Comparison of ENCODE assay signal across 14 mouse cellular contexts in genomic region chr13:56699370-56699769, GRCm38 (mm10). TPM values are rescaled to one million over a fixed set of nuclear protein-coding genes. Genes with fewer than 3 reads are reported as not detected.
DNase-seq lines count a peak whose midpoint lies in the region; ATAC-seq and TF ChIP-seq lines count a peak whose summit lies in the region.
"Had no signal": no experiment of that assay in that cellular context is flagged by ENCODE, and none has a peak within 500 bp of the region (broad histone marks: within the 10 kb centered on the region; RNA-seq: fewer than 3 reads in every experiment).

No protein-coding gene starts in this region.

- H3K4me1 ChIP-seq in forebrain, embryonic 12.5 days = peaks cover 40% of the 10 kb centered on the region
- peaks cover 18% of the 10 kb centered on the region for H3K4me1 ChIP-seq in forebrain, embryonic 14.5 days (ENCODE audit: control insufficient read depth, insufficient read depth, low read length)
- peaks cover 9% of the 10 kb centered on the region for H3K4me1 ChIP-seq in bone marrow macrophage, adult 2 months (ENCODE audit: control insufficient read depth, insufficient read depth, low read length)

- no peaks in the 10 kb centered on the region for H3K9me3 ChIP-seq in forebrain, embryonic 12.5 days
- H3K9me3 ChIP-seq in forebrain, embryonic 14.5 days (replicated peaks; ENCODE audit: control insufficient read depth, low read length) = no peaks in the 10 kb centered on the region

- H3K4me3 ChIP-seq in forebrain, embryonic 12.5 days (replicated peaks) = no peak overlapping the region
- H3K4me3 ChIP-seq in forebrain, embryonic 14.5 days (ENCODE audit: low read depth, low read length) = no peak overlapping the region
- no peak overlapping the region for H3K4me3 ChIP-seq in layer of hippocampus, adult 2 months
- H3K4me3 ChIP-seq in bone marrow macrophage, adult 2 months (ENCODE audit: insufficient read depth, low read length) = no peak overlapping the region

- 87% methylated on average over 2 of the region's 2 CpGs for WGBS in forebrain, embryonic 12.5 days
- 95% methylated on average over 2 of the region's 2 CpGs for WGBS in forebrain, embryonic 14.5 days

- H3K9ac ChIP-seq in forebrain, embryonic 12.5 days = no peak overlapping the region
- H3K9ac ChIP-seq in forebrain, embryonic 14.5 days (ENCODE audit: low read length) = no peak overlapping the region

- TF ChIP-seq CTCF in layer of hippocampus, adult 2 months (conservative IDR thresholded peaks at IDR 0.05) = peak; percentile 57
- peak; percentile 24; the same call in 1 of the 2 replicates for TF ChIP-seq CTCF in bone marrow macrophage, adult 2 months (IDR thresholded peaks at IDR 0.05; ENCODE audit: low read depth, low read length)

- H3K36me3 ChIP-seq in forebrain, embryonic 12.5 days (replicated peaks) = no peaks in the 10 kb centered on the region
- no peaks in the 10 kb centered on the region for H3K36me3 ChIP-seq in forebrain, embryonic 14.5 days (ENCODE audit: control insufficient read depth, insufficient read depth, low read length)

- no peak for TF ChIP-seq POLR2A in bone marrow macrophage, adult 2 months (IDR thresholded peaks at IDR 0.05; ENCODE audit: borderline replicate concordance, low read depth, low read length)

- DNase-seq in forebrain, embryonic 14.5 days (ENCODE audit: low spot score) = no peak
- DNase-seq in layer of hippocampus, adult 2 months (ENCODE audit: low spot score in 2 of 2) = no peak
- no peak for DNase-seq in layer of hippocampus, postnatal 36 days
- DNase-seq in 416B (ENCODE audit: low read depth) = peak; percentile 18
- DNase-seq in frontal cortex, postnatal 14 days (ENCODE audit: low spot score in 2 of 2) = no peak
- no peak for DNase-seq in cerebellum, adult 11-12 months
- DNase-seq: adrenal gland, postnatal 36 days; cerebellum, adult 18-20 months; heart, adult 18-20 months; heart, postnatal 14 days; kidney, adult 8-10 months had no signal

- no peak for ATAC-seq in forebrain, embryonic 12.5 days (ENCODE audit: low FRiP score)
- ATAC-seq in forebrain, embryonic 14.5 days = no peak

- peak overlapping the region; percentile 67; the same call in 1 of the 2 replicates for H3K27ac ChIP-seq in forebrain, embryonic 12.5 days
- H3K27ac ChIP-seq in forebrain, embryonic 14.5 days (ENCODE audit: low read depth, low read length) = no peak overlapping the region
- H3K27ac ChIP-seq in layer of hippocampus, adult 2 months = no peak overlapping the region
- no peak overlapping the region for H3K27ac ChIP-seq in bone marrow macrophage, adult 2 months (ENCODE audit: insufficient read depth, low read depth, low read length)

- H3K27me3 ChIP-seq in forebrain, embryonic 12.5 days = no peaks in the 10 kb centered on the region
- no peaks in the 10 kb centered on the region for H3K27me3 ChIP-seq in forebrain, embryonic 14.5 days (replicated peaks; ENCODE audit: control insufficient read depth, insufficient read depth, low read length)

- H3K4me2 ChIP-seq in forebrain, embryonic 12.5 days = no peak overlapping the region
- H3K4me2 ChIP-seq in forebrain, embryonic 14.5 days (ENCODE audit: low read length) = no peak overlapping the region

RNA-seq across cellular contexts. Expression of gene Smad5, which starts 3.4 kb away (rescaled TPM):
- polyA plus RNA-seq in forebrain, embryonic 12.5 days (2016; fragmentation: Nextera tagmentation; extraction: Ambion mirVana) = 46.3 and 51.0 TPM in 2 replicates
- 39.7 and 45.8 TPM in 2 replicates for polyA plus RNA-seq in forebrain, embryonic 14.5 days (2014; fragmentation: Nextera tagmentation; extraction: Ambion mirVana)
- total RNA-seq in layer of hippocampus, adult 2 months (2021) = 10 to 100 TPM; 26.3 to 28.0 TPM
- total RNA-seq in layer of hippocampus, postnatal 36 days (2021) = 10 to 100 TPM; 26.5 to 32.7 TPM
- polyA plus RNA-seq in bone marrow macrophage, adult 2 months (2012; ENCODE audit: insufficient read depth, insufficient read length, missing spikeins) = 10.2 and 11.5 TPM in 2 replicates

RNA-seq across cellular contexts. Expression of gene Gm45623, which starts 54.3 kb away (rescaled TPM):
- 0.22 and 0.38 TPM in 2 replicates for polyA plus RNA-seq in forebrain, embryonic 12.5 days (2016; fragmentation: Nextera tagmentation; extraction: Ambion mirVana)
- polyA plus RNA-seq in forebrain, embryonic 14.5 days (2014; fragmentation: Nextera tagmentation; extraction: Ambion mirVana) = 0.85 and 1.1 TPM in 2 replicates
- 1 to 10 TPM in 1 of 2 experiments, under 1 TPM in 1; 0.96 to 1.6 TPM for total RNA-seq in layer of hippocampus, adult 2 months (2021)
- total RNA-seq in layer of hippocampus, postnatal 36 days (2021) = 1 to 10 TPM in 1 of 2 experiments, under 1 TPM in 1; 0.96 to 1.0 TPM
- polyA plus RNA-seq in bone marrow macrophage, adult 2 months (2012; ENCODE audit: insufficient read depth, insufficient read length, missing spikeins) = not detected in 2 replicates
- total RNA-seq: adrenal gland, postnatal 36 days; heart, adult 18-20 months; megakaryocyte progenitor cell, adult 5-6 weeks had no signal
